Mouse (Mus musculus) heart, embryonic 15.5 days (tissue): ENCODE results near the gene Exoc4. TPM values are rescaled to one million over a fixed set of nuclear protein-coding genes. Genes with fewer than 3 reads are reported as not detected.

Experiments
- ATAC-seq: fragments of 200-750 bp; cut with Nextera tagmentation; replicated peaks from 2 replicates; pipeline ENCODE4 v1.8.0; 2017; ENCODE audit warnings: low read depth, moderate TSS enrichment; ENCODE audit not compliant: insufficient number of reproducible peaks, insufficient read depth, low FRiP score
- H3K27ac ChIP-seq: fragments of 300-500 bp; sonication (generic); 2 replicates; pipeline ENCODE4 v1.5.1; 2015; ENCODE audit warnings: mild to moderate bottlenecking, inconsistent platforms
- H3K27me3 ChIP-seq: fragments of 300-500 bp; sonication (generic); 2 replicates; pipeline ENCODE4 v1.6.1; 2015; ENCODE audit warnings: inconsistent platforms
- H3K36me3 ChIP-seq: fragments of 300-500 bp; sonication (generic); 2 replicates; pipeline ENCODE4 v1.6.1; 2015; ENCODE audit warnings: mild to moderate bottlenecking, inconsistent platforms
- H3K4me1 ChIP-seq: fragments of 300-500 bp; sonication (generic); replicated peaks from 2 replicates; pipeline ENCODE4 v1.6.1; 2015; ENCODE audit warnings: inconsistent platforms
- H3K4me2 ChIP-seq: fragments of 300-500 bp; sonication (generic); 2 replicates; pipeline ENCODE4 v1.6.1; 2015; ENCODE audit warnings: inconsistent platforms, mild to moderate bottlenecking, moderate library complexity
- H3K4me3 ChIP-seq: fragments of 300-500 bp; sonication (generic); 2 replicates; pipeline ENCODE4 v1.5.1; 2015; ENCODE audit warnings: mild to moderate bottlenecking, inconsistent platforms
- H3K9ac ChIP-seq: fragments of 300-500 bp; sonication (generic); 2 replicates; pipeline ENCODE4 v1.6.1; 2015; ENCODE audit warnings: mild to moderate bottlenecking, inconsistent platforms
- H3K9me3 ChIP-seq: fragments of 300-500 bp; sonication (generic); replicated peaks from 2 replicates; pipeline ENCODE4 v1.6.1; 2016; ENCODE audit warnings: inconsistent platforms
- WGBS: fragments of 180-500 bp; shearing (Covaris S2); methylation state at CpG from one replicate; pipeline ENCODE4 v1.1.7; 2015; ENCODE audit warnings: mixed read lengths; 5-methylcytosine and 5-hydroxymethylcytosine counted together
- polyA plus RNA-seq: library from polyadenylated mRNA; unstranded; fragments of >200 nt; fragmentation: Nextera tagmentation; extraction: Ambion mirVana; gene quantifications from 2 replicates; pipeline ENCODE4 v1.2.1, GENCODE M21; 2015

Gene Exoc4
- polyA plus RNA-seq, 1 experiment from 2014 or later: 26.5 TPM

GRCm38 (mm10) chr6:33540356-33540755 lies 291.5 kb downstream of the Exoc4 start:
- Histone ChIP-seq H3K4me1 (no peaks in the 10 kb centered on the region), H3K9ac (no peak overlapping the region), H3K9me3 (no peaks in the 10 kb centered on the region), H3K27ac (no peak overlapping the region), H3K4me3 (no peak overlapping the region), H3K4me2 (no peak overlapping the region), H3K36me3 (no peaks in the 10 kb centered on the region), H3K27me3 (no peaks in the 10 kb centered on the region)
- WGBS: 84% methylated on average over 1 of the region's 1 CpGs
- no peak for ATAC-seq

GRCm38 (mm10) chr6:33542712-33543111 lies 293.8 kb downstream of the Exoc4 start:
- no peak for ATAC-seq
- Histone ChIP-seq H3K4me3 (no peak overlapping the region), H3K9me3 (no peaks in the 10 kb centered on the region), H3K36me3 (no peaks in the 10 kb centered on the region), H3K4me1 (no peaks in the 10 kb centered on the region), H3K27me3 (no peaks in the 10 kb centered on the region), H3K9ac (no peak overlapping the region), H3K27ac (no peak overlapping the region), H3K4me2 (no peak overlapping the region)
- WGBS: 86% methylated on average over 6 of the region's 6 CpGs

- H3K4me2 ChIP-seq: no peak overlapping the region
- H3K27ac ChIP-seq: no peak overlapping the region
- no peak overlapping the region for H3K4me3 ChIP-seq
- H3K4me1 ChIP-seq: no peaks in the 10 kb centered on the region
- no peaks in the 10 kb centered on the region for H3K36me3 ChIP-seq
- H3K9me3 ChIP-seq: no peaks in the 10 kb centered on the region
- no peak overlapping the region for H3K9ac ChIP-seq
- 73% methylated on average over 4 of the region's 4 CpGs for WGBS
- no peaks in the 10 kb centered on the region for H3K27me3 ChIP-seq
- ATAC-seq: no peak
Observed at GRCm38 (mm10) chr6:33551934-33552333, 303.0 kb downstream of the Exoc4 start.

- Histone ChIP-seq H3K4me2 (no peak overlapping the region), H3K9me3 (no peaks in the 10 kb centered on the region), H3K4me1 (no peaks in the 10 kb centered on the region), H3K36me3 (no peaks in the 10 kb centered on the region), H3K4me3 (no peak overlapping the region), H3K27ac (no peak overlapping the region), H3K9ac (no peak overlapping the region), H3K27me3 (no peaks in the 10 kb centered on the region)
- WGBS: 67% methylated on average over 1 of the region's 1 CpGs
- ATAC-seq: no peak
Observed at GRCm38 (mm10) chr6:33560925-33561324, 312.0 kb downstream of the Exoc4 start.

- Histone ChIP-seq H3K9me3 (no peaks in the 10 kb centered on the region), H3K36me3 (no peaks in the 10 kb centered on the region), H3K4me3 (no peak overlapping the region), H3K27me3 (no peaks in the 10 kb centered on the region), H3K27ac (no peak overlapping the region), H3K4me1 (no peaks in the 10 kb centered on the region), H3K9ac (no peak overlapping the region), H3K4me2 (no peak overlapping the region)
- 88% methylated on average over 2 of the region's 2 CpGs for WGBS
- ATAC-seq: no peak
Observed at GRCm38 (mm10) chr6:33561911-33562310, 313.0 kb downstream of the Exoc4 start.

- Histone ChIP-seq H3K36me3 (no peaks in the 10 kb centered on the region), H3K4me2 (no peak overlapping the region), H3K9ac (no peak overlapping the region), H3K4me3 (no peak overlapping the region), H3K9me3 (no peaks in the 10 kb centered on the region), H3K27ac (no peak overlapping the region), H3K27me3 (no peaks in the 10 kb centered on the region), H3K4me1 (no peaks in the 10 kb centered on the region)
- 89% methylated on average over 4 of the region's 4 CpGs for WGBS
- ATAC-seq: no peak
Observed at GRCm38 (mm10) chr6:33575947-33576346, 327.1 kb downstream of the Exoc4 start.

GRCm38 (mm10) chr6:33608469-33608868 lies 359.6 kb downstream of the Exoc4 start:
- 84% methylated on average over 4 of the region's 4 CpGs for WGBS
- Histone ChIP-seq H3K4me2 (no peak overlapping the region), H3K4me3 (no peak overlapping the region), H3K4me1 (no peaks in the 10 kb centered on the region), H3K9ac (no peak overlapping the region), H3K27ac (no peak overlapping the region), H3K9me3 (no peaks in the 10 kb centered on the region), H3K27me3 (no peaks in the 10 kb centered on the region), H3K36me3 (no peaks in the 10 kb centered on the region)
- no peak for ATAC-seq

GRCm38 (mm10) chr6:33613978-33614377 lies 365.1 kb downstream of the Exoc4 start:
- no peak for ATAC-seq
- Histone ChIP-seq H3K27ac (no peak overlapping the region), H3K4me2 (no peak overlapping the region), H3K36me3 (no peaks in the 10 kb centered on the region), H3K9me3 (no peaks in the 10 kb centered on the region), H3K4me3 (no peak overlapping the region), H3K4me1 (0 out of 2 replicates have a peak, but pooled peaks cover 2% of the 10 kb centered on the region), H3K27me3 (no peaks in the 10 kb centered on the region), H3K9ac (no peak overlapping the region)
- WGBS: 51% methylated on average over 1 of the region's 1 CpGs

- Histone ChIP-seq H3K4me3 (no peak overlapping the region), H3K27ac (no peak overlapping the region), H3K9ac (no peak overlapping the region), H3K36me3 (no peaks in the 10 kb centered on the region), H3K4me1 (0 out of 2 replicates have a peak, but pooled peaks cover 2% of the 10 kb centered on the region), H3K4me2 (no peak overlapping the region), H3K9me3 (no peaks in the 10 kb centered on the region), H3K27me3 (no peaks in the 10 kb centered on the region)
- no peak for ATAC-seq
- WGBS: 73% methylated on average over 5 of the region's 5 CpGs
Observed at GRCm38 (mm10) chr6:33618590-33618989, 369.7 kb downstream of the Exoc4 start.

- no peak overlapping the region for H3K4me2 ChIP-seq
- H3K4me3 ChIP-seq: no peak overlapping the region
- 65% methylated on average over 1 of the region's 1 CpGs for WGBS
- no peak overlapping the region for H3K27ac ChIP-seq
- no peaks in the 10 kb centered on the region for H3K36me3 ChIP-seq
- no peak overlapping the region for H3K9ac ChIP-seq
- no peaks in the 10 kb centered on the region for H3K9me3 ChIP-seq
- H3K27me3 ChIP-seq: no peaks in the 10 kb centered on the region
- no peak for ATAC-seq
- H3K4me1 ChIP-seq: no peaks in the 10 kb centered on the region
Observed at GRCm38 (mm10) chr6:33620701-33621100, 371.8 kb downstream of the Exoc4 start.

- Histone ChIP-seq H3K27me3 (no peaks in the 10 kb centered on the region), H3K4me3 (no peak overlapping the region), H3K9me3 (0 out of 2 replicates have a peak, but pooled peaks cover 3% of the 10 kb centered on the region), H3K4me2 (no peak overlapping the region), H3K4me1 (no peaks in the 10 kb centered on the region), H3K27ac (no peak overlapping the region), H3K9ac (no peak overlapping the region), H3K36me3 (peaks cover 8% of the 10 kb centered on the region; the same call in 1 of the 2 replicates)
- ATAC-seq: no peak
Observed at GRCm38 (mm10) chr6:33625931-33626330, 377.0 kb downstream of the Exoc4 start.

- H3K27me3 ChIP-seq: no peaks in the 10 kb centered on the region
- H3K4me2 ChIP-seq: no peak overlapping the region
- 0 out of 2 replicates have a peak, but pooled peaks cover 3% of the 10 kb centered on the region for H3K9me3 ChIP-seq
- WGBS: 75% methylated on average over 2 of the region's 2 CpGs
- no peak overlapping the region for H3K9ac ChIP-seq
- H3K36me3 ChIP-seq: peaks cover 8% of the 10 kb centered on the region; the same call in 1 of the 2 replicates
- no peak for ATAC-seq
- no peaks in the 10 kb centered on the region for H3K4me1 ChIP-seq
- no peak overlapping the region for H3K4me3 ChIP-seq
- no peak overlapping the region for H3K27ac ChIP-seq
Observed at GRCm38 (mm10) chr6:33631133-33631532, 382.2 kb downstream of the Exoc4 start.
